Mouse (Mus musculus) bone marrow macrophage, adult 2 months (primary cell): ENCODE measurements around the gene Wipf2. TPM values are rescaled to one million over a fixed set of nuclear protein-coding genes. Genes with fewer than 3 reads are reported as not detected.
"Not testable (repeated sequence)": the region's sequence is repeated elsewhere in the genome, so short reads cannot be mapped to it uniquely, and the experiment has no call there.

Experiments used
- H3K27ac ChIP-seq: 2 replicates; pipeline ENCODE4 v1.5.1; 2012; ENCODE audit warnings: low read depth, low read length; ENCODE audit not compliant: insufficient read depth
- H3K4me1 ChIP-seq: 2 replicates; pipeline ENCODE4 v1.6.1; 2012; ENCODE audit warnings: low read length; ENCODE audit not compliant: control insufficient read depth, insufficient read depth
- H3K4me3 ChIP-seq: 2 replicates; pipeline ENCODE4 v1.5.1; 2012; ENCODE audit warnings: mild to moderate bottlenecking, low read length, moderate library complexity; ENCODE audit not compliant: insufficient read depth
- CTCF ChIP-seq: IDR thresholded peaks from 2 replicates; pipeline ENCODE4 v1.5.1; 2012; ENCODE audit warnings: low read depth, mild to moderate bottlenecking, low read length, moderate library complexity
- POLR2A ChIP-seq: IDR thresholded peaks from 2 replicates; pipeline ENCODE4 v1.6.1; 2012; ENCODE audit warnings: mild to moderate bottlenecking, low read depth, low read length, borderline replicate concordance
- polyA plus RNA-seq: library from polyadenylated mRNA; stranded (reverse); fragments of >200 nt; gene quantifications from 2 replicates; pipeline ENCODE4 v1.2.4, GENCODE M21; 2012; ENCODE audit not compliant: missing spikeins, insufficient read depth, insufficient read length

Wipf2 gene
- polyA plus RNA-seq, 1 experiment, result 20.5 TPM

GRCm38 (mm10) chr11:98929503-98929902, 66.1 kb downstream of the Wipf2 start:
- Histone ChIP-seq H3K4me3 (no peak overlapping the region), H3K4me1 (peaks cover 35% of the 10 kb centered on the region), H3K27ac (no peak overlapping the region)
- TF ChIP-seq POLR2A (no peak), CTCF (no peak)

- Histone ChIP-seq H3K27ac (no peak overlapping the region), H3K4me1 (peaks cover 36% of the 10 kb centered on the region), H3K4me3 (no peak overlapping the region)
- TF ChIP-seq POLR2A (no peak), CTCF (no peak)
These were observed 66.7 kb downstream of the Wipf2 start for GRCm38 (mm10) chr11:98930127-98930601.

GRCm38 (mm10) chr11:98930773-98931512, 67.5 kb downstream of the Wipf2 start:
- peaks cover 36% of the 10 kb centered on the region for H3K4me1 ChIP-seq
- no peak overlapping the region for H3K27ac ChIP-seq
- H3K4me3 ChIP-seq, result no peak overlapping the region
- TF ChIP-seq CTCF (no peak), POLR2A (no peak)

GRCm38 (mm10) chr11:98931513-98932292, 68.3 kb downstream of the Wipf2 start:
- TF ChIP-seq CTCF (no peak; the same call in 1 of the 2 replicates), POLR2A (no peak)
- peaks cover 39% of the 10 kb centered on the region for H3K4me1 ChIP-seq
- no peak overlapping the region for H3K4me3 ChIP-seq
- H3K27ac ChIP-seq, result no peak overlapping the region

- Histone ChIP-seq H3K4me1 (peaks cover 41% of the 10 kb centered on the region), H3K27ac (no peak overlapping the region), H3K4me3 (no peak overlapping the region)
- TF ChIP-seq POLR2A, result no peak
- TF ChIP-seq CTCF, result no peak
These were observed 69.1 kb downstream of the Wipf2 start for GRCm38 (mm10) chr11:98932293-98933091.

GRCm38 (mm10) chr11:98933151-98933550, 69.7 kb downstream of the Wipf2 start:
- peaks cover 41% of the 10 kb centered on the region for H3K4me1 ChIP-seq
- peak; percentile 35 for TF ChIP-seq CTCF
- no peak for TF ChIP-seq POLR2A
- H3K4me3 ChIP-seq, result no peak overlapping the region
- no peak overlapping the region for H3K27ac ChIP-seq

- peaks cover 44% of the 10 kb centered on the region for H3K4me1 ChIP-seq
These were observed 70.4 kb downstream of the Wipf2 start for GRCm38 (mm10) chr11:98933847-98934246.

GRCm38 (mm10) chr11:98934367-98934766, 70.9 kb downstream of the Wipf2 start:
- Histone ChIP-seq H3K27ac (no peak overlapping the region), H3K4me3 (no peak overlapping the region), H3K4me1 (peaks cover 47% of the 10 kb centered on the region)
- no peak for TF ChIP-seq CTCF
- no peak for TF ChIP-seq POLR2A

More at GRCm38 (mm10) chr11:98933847-98934246, 70.4 kb downstream of the Wipf2 start:
- not testable (repeated sequence) for H3K4me3 ChIP-seq, H3K27ac ChIP-seq

GRCm38 (mm10) chr11:98935123-98935522, 71.7 kb downstream of the Wipf2 start:
- Histone ChIP-seq H3K27ac (no peak overlapping the region), H3K4me3 (no peak overlapping the region), H3K4me1 (peaks cover 48% of the 10 kb centered on the region)
- TF ChIP-seq CTCF (no peak), POLR2A (no peak)

- Histone ChIP-seq H3K4me1 (peaks cover 53% of the 10 kb centered on the region), H3K4me3 (no peak overlapping the region), H3K27ac (no peak overlapping the region)
- no peak for TF ChIP-seq CTCF
These were observed 72.7 kb downstream of the Wipf2 start for GRCm38 (mm10) chr11:98936170-98936569.
